Mouse (Mus musculus) embryonic facial prominence, embryonic 14.5 days (tissue): Measurements from ENCODE around the gene Gm11437. TPM values are rescaled to one million over a fixed set of nuclear protein-coding genes. Genes with fewer than 3 reads are reported as not detected.
A peak's percentile ranks its signal among the peaks of the same experiment; 100 is the strongest.

ENCODE experiments used
- ATAC-seq: fragments of 200-750 bp; cut with Nextera tagmentation; 2 replicates; pipeline ENCODE4 v1.8.0; 2017; ENCODE audit warnings: low read depth, moderate number of reproducible peaks, moderate TSS enrichment
- DNase-seq: peaks from one replicate; pipeline ENCODE4 v3.0.0-alpha.2; 2015; ENCODE audit warnings: low spot score
- H3K27ac ChIP-seq: fragments of 300-500 bp; sonication (generic); replicated peaks from 2 replicates; pipeline ENCODE4 v1.5.1; 2014; ENCODE audit warnings: low read depth, mild to moderate bottlenecking, low read length, moderate library complexity
- H3K27me3 ChIP-seq: fragments of 300-500 bp; sonication (generic); replicated peaks from 2 replicates; pipeline ENCODE4 v1.6.1; 2014; ENCODE audit warnings: low read length; ENCODE audit not compliant: control insufficient read depth, insufficient read depth
- H3K36me3 ChIP-seq: fragments of 300-500 bp; sonication (generic); 2 replicates; pipeline ENCODE4 v1.6.1; 2014; ENCODE audit warnings: low read length, mixed read lengths; ENCODE audit not compliant: control insufficient read depth, insufficient read depth
- H3K4me1 ChIP-seq: fragments of 300-500 bp; sonication (generic); 2 replicates; pipeline ENCODE4 v1.6.1; 2014; ENCODE audit warnings: antibody characterized with exemption, low read length; ENCODE audit not compliant: control insufficient read depth, insufficient read depth
- H3K4me2 ChIP-seq: fragments of 300-500 bp; sonication (generic); 2 replicates; pipeline ENCODE4 v1.6.1; 2014; ENCODE audit warnings: low read depth, mild to moderate bottlenecking, low read length, moderate library complexity, mixed read lengths
- H3K4me3 ChIP-seq: fragments of 300-500 bp; sonication (generic); 2 replicates; pipeline ENCODE4 v1.5.1; 2014; ENCODE audit warnings: low read depth, mild to moderate bottlenecking, low read length
- H3K9ac ChIP-seq: fragments of 300-500 bp; sonication (generic); 2 replicates; pipeline ENCODE4 v1.6.1; 2014; ENCODE audit warnings: low read depth, mild to moderate bottlenecking, low read length, moderate library complexity, mixed read lengths
- H3K9me3 ChIP-seq: fragments of 300-500 bp; sonication (generic); 2 replicates; pipeline ENCODE4 v1.6.1; 2016; ENCODE audit warnings: low read length; ENCODE audit not compliant: control insufficient read depth
- WGBS: fragments of 180-500 bp; shearing (Covaris S2); extraction: QIAGEN DNeasy Blood & Tissue Kit; methylation state at CpG from one replicate; pipeline ENCODE4 v1.1.7; 2014; 5-methylcytosine and 5-hydroxymethylcytosine counted together
- polyA plus RNA-seq: library from polyadenylated mRNA; unstranded; fragments of >200 nt; fragmentation: Nextera tagmentation; extraction: Ambion mirVana; gene quantifications from 2 replicates; pipeline ENCODE4 v1.2.1, GENCODE M21; 2014

Gm11437 gene
- polyA plus RNA-seq, 1 experiment from 2014 or later = not detected

DNA sequence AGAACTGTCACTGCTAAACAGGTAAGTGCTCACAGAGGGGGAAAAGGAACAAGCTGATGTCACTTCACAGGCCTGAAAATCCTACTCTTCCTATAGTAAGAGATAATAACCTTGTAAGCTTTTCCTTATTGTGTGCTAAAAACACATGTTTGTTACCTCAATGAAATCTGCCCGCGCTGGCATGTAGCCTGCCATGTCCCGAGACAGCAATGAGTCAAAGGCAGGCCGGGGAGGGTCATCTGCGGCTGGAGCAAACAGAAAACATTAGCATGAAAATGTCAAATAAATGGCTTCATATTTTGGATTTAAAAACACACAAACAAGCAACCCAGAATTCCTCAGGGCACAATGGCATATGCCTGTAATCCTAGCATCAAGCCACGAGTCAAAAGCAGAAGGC, 63.2 kb downstream of the Gm11437 start:
- ATAC-seq (no peak), DNase-seq (no peak)
- no peaks in the 10 kb centered on the region for H3K4me1 ChIP-seq
- H3K4me3 ChIP-seq = no peak overlapping the region
- H3K27me3 ChIP-seq = no peaks in the 10 kb centered on the region
- H3K36me3 ChIP-seq = peaks cover 93% of the 10 kb centered on the region
- 91% methylated on average over 6 of the region's 6 CpGs for WGBS
- H3K4me2 ChIP-seq = no peak overlapping the region
- H3K27ac ChIP-seq = no peak overlapping the region
- no peak overlapping the region for H3K9ac ChIP-seq
- H3K9me3 ChIP-seq = no peaks in the 10 kb centered on the region

DNA sequence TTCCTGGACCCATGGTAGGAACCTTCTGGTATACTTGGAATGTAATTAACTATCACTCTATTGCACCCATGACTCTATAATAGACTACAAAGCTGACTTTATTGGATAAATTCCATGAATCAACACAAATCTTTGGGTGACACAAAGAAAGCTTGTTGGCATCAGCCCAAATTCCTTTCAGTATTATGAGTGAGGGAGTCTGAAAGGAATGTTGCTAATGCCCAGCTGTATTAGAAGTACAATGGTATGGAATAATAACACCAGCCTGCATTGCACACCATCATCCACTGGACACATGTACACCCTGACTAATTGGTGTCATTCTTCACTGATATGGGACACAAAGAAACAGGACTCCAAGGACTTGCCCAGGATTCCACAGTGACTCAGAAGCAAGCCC, 66.1 kb downstream of the Gm11437 start:
- Histone ChIP-seq H3K9me3 (no peaks in the 10 kb centered on the region), H3K4me1 (no peaks in the 10 kb centered on the region), H3K27me3 (no peaks in the 10 kb centered on the region), H3K9ac (no peak overlapping the region), H3K36me3 (peaks cover 82% of the 10 kb centered on the region), H3K4me3 (no peak overlapping the region), H3K4me2 (no peak overlapping the region), H3K27ac (no peak overlapping the region)
- ATAC-seq (peak; percentile 79), DNase-seq (peak; percentile 79)

Other genes with a start within 250 kb of the Gm11437 start
- 29.0 and 33.3 TPM in 2 replicates for gene Ddx52, start 225.4 kb downstream of the Gm11437 start, polyA plus RNA-seq
- gene Synrg, start 203.0 kb downstream of the Gm11437 start, polyA plus RNA-seq = 10.1 and 11.8 TPM in 2 replicates
- gene Dusp14, start 98.2 kb downstream of the Gm11437 start, polyA plus RNA-seq = 17.6 and 21.1 TPM in 2 replicates
- gene Tada2a, start 37.9 kb downstream of the Gm11437 start, polyA plus RNA-seq = 29.4 and 33.9 TPM in 2 replicates
- gene Acaca, start 37.8 kb downstream of the Gm11437 start, polyA plus RNA-seq = 17.4 and 20.5 TPM in 2 replicates